Mouse (Mus musculus): ENCODE data around the gene Polg2. TPM values are rescaled to one million over a fixed set of nuclear protein-coding genes. Genes with fewer than 3 reads are reported as not detected.
A peak's percentile ranks its signal among the peaks of the same experiment; 100 is the strongest.
"Not testable (repeated sequence)": the region's sequence is repeated elsewhere in the genome, so short reads cannot be mapped to it uniquely, and the experiment has no call there.

Gene Polg2
- total and polyA plus RNA-seq, 3 experiments: 2.7 to 4.2 (median 3.7) TPM

DNA sequence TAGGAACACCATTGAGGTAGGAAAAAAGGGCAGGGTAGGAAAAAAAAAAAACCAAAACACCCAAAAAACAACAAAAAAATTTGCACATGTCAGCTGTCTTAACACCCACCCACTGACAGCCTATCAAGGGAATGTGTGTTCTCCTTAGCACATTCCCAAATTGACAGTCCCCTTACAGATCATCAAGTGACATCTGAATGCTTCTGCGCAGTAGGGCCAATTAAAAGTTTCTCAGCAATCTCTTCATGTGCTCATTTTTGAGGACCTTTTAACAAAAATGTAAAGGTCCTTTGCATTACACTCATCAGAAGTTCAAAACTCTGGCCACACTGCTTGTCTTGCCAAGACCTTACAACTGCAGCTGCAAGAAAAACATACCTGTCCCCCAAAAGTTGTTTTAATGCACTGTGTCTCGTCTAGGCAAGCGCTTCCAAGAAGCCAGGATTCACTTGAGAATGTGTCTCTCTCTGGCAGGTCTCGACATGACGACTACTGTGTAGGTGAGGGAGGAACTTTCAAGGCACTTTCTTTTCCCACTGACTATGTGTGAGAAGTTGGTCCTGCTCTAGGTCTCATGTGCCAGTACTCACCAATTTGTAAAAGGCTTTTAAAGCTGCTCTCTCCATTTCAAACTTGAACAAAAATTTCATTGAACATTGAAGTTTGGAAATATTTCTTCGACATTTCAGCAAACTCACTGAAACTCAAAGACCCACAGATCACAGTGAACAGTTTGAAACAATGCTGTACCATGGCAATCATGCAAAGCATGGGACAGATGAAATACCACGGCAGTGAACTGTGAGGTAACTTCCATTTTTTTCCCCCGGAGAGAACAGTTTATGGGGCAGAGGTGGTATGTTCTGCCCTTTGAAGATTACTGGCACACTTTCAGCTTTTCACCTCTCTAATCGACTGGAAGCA, 3.8 kb upstream of the Polg2 start:
- intact Hi-C loops (cut with DNase I): loop anchor here (10.0 kb wide), 1 partner anchor 508 kb away; the partner anchor contains the start of genes Smarcd2 and Tcam1
- no peak for DNase-seq
- Histone ChIP-seq H3K4me3 (peak overlapping the region; percentile 1; the same call in 1 of the 2 replicates), H3K4me1 (ENCODE audit: control insufficient read depth, insufficient read depth, low read length) (peaks cover 6% of the 10 kb centered on the region), H3K27me3 (ENCODE audit: control insufficient read depth, insufficient read depth, low read length) (no peaks in the 10 kb centered on the region), H3K36me3 (ENCODE audit: control insufficient read depth, insufficient read depth, low read length) (peaks cover 64% of the 10 kb centered on the region), H3K79me2 (replicated peaks; ENCODE audit: control insufficient read depth, insufficient read depth, low read length) (peaks cover 1% of the 10 kb centered on the region; the same call in 1 of the 2 replicates), H3K27ac (no peak overlapping the region), H3K9ac (ENCODE audit: low read depth, low read length) (no peak overlapping the region)
- TF ChIP-seq CTCF (IDR thresholded peaks at IDR 0.05): no peak
- TF ChIP-seq POLR2A (IDR thresholded peaks at IDR 0.05; ENCODE audit: insufficient read depth, low read depth, low read length): no peak
- TF ChIP-seq EP300 (IDR thresholded peaks at IDR 0.05; ENCODE audit: insufficient read depth, low read depth, low read length): no peak
- 51% methylated on average over 9 of the region's 9 CpGs for WGBS

DNA sequence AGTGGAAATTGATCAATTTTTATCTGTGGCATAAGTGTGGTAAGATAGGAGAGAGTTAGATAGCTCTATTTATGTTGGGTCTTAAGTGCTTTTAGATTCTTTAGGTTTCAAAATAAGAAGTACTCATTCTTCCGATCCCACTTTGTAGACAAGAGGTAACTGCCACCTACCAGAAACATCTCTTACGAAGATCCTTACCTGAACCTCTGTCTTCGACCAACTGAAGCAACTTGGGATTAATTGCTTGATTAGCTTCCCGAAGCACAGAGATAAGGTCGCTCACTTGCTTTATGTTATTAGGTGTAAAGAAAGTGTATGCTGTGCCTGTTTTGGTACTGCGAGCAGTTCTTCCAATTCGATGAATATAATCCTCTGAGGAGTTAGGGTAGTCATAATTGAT, 2.9 kb upstream of the Polg2 start:
- not testable (repeated sequence) for H3K9ac ChIP-seq (ENCODE audit: low read depth, low read length); H3K4me1 ChIP-seq (ENCODE audit: control insufficient read depth, insufficient read depth, low read length); H3K27ac ChIP-seq; H3K27me3 ChIP-seq (ENCODE audit: control insufficient read depth, insufficient read depth, low read length); H3K4me3 ChIP-seq; DNase-seq; H3K79me2 ChIP-seq (replicated peaks; ENCODE audit: control insufficient read depth, insufficient read depth, low read length)
- WGBS: 76% methylated on average over 7 of the region's 7 CpGs
- intact Hi-C loops (cut with DNase I): loop anchor here (10.0 kb wide), 1 partner anchor 507 kb away; the partner anchor contains the start of genes Smarcd2 and Tcam1
- H3K36me3 ChIP-seq (ENCODE audit: control insufficient read depth, insufficient read depth, low read length): peaks cover 67% of the 10 kb centered on the region

DNA sequence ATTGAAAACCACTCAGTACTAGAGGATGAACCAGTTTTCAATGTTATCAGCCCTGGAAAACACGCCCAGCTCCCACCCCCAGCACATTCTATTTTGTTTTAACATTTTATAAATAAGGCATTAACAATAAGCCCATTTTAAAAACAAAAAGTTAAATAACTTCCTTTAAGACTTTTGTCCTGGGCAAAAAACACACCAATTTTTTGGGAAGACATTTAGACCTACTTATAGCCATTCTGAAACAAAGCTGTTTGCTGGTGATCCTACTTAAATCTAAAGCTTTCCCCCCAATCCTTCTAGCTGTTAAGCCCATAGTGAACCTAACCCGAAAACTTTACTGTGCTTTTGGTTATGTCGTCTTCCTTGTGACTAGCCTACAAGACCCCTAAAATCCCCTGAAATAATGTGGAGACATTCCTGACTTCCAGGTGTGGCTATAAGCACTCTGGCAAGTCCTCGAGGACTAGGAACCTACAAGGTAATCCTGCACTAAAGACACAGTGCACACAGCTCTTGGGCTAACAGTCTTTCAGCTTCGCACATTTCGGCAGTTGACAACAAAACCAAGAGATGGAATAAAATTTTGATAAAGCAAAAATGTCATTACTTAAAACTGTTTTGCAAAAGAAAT, 1.4 kb upstream of the Polg2 start:
- H3K4me3 ChIP-seq: no peak overlapping the region
- peaks cover 57% of the 10 kb centered on the region for H3K36me3 ChIP-seq (ENCODE audit: control insufficient read depth, insufficient read depth, low read length)
- no peak for TF ChIP-seq CTCF (IDR thresholded peaks at IDR 0.05)
- no peak for TF ChIP-seq EP300 (IDR thresholded peaks at IDR 0.05; ENCODE audit: insufficient read depth, low read depth, low read length)
- peak; percentile 37; the same call in 1 of the 2 replicates for TF ChIP-seq POLR2A (IDR thresholded peaks at IDR 0.05; ENCODE audit: insufficient read depth, low read depth, low read length)
- WGBS: 74% methylated on average over 6 of the region's 6 CpGs
- DNase-seq: no peak
- intact Hi-C loops (cut with DNase I): loop anchor here (10.0 kb wide), 1 partner anchor 506 kb away; the partner anchor contains the start of genes Smarcd2 and Tcam1
- H3K27ac ChIP-seq: peak overlapping the region; percentile 83
- peaks cover 5% of the 10 kb centered on the region for H3K4me1 ChIP-seq (ENCODE audit: control insufficient read depth, insufficient read depth, low read length)
- no peaks in the 10 kb centered on the region for H3K27me3 ChIP-seq (ENCODE audit: control insufficient read depth, insufficient read depth, low read length)
- no peak overlapping the region for H3K9ac ChIP-seq (ENCODE audit: low read depth, low read length)
- H3K79me2 ChIP-seq (replicated peaks; ENCODE audit: control insufficient read depth, insufficient read depth, low read length): no peaks in the 10 kb centered on the region

DNA sequence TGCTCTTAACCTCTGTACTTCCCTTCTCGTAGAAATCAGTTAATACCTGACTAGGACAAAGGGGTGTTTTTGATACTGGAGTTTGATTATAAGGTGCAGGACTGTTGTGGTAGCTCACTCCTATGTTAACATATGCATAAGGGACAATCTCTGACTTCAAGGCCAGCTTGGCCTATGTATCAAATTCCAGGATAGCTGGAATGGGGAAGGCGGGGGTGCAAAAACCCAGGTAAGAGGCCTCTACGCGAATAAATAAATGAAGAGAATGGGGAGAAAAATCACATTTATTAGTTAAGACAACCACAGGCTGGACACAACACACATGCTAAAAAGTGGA, 720 bp upstream of the Polg2 start:
- 63% methylated on average over 4 of the region's 4 CpGs for WGBS
- DNase-seq: no peak
- Histone ChIP-seq H3K27me3 (ENCODE audit: control insufficient read depth, insufficient read depth, low read length) (no peaks in the 10 kb centered on the region), H3K27ac (peak overlapping the region; percentile 83), H3K4me1 (ENCODE audit: control insufficient read depth, insufficient read depth, low read length) (peaks cover 5% of the 10 kb centered on the region), H3K9ac (ENCODE audit: low read depth, low read length) (peak overlapping the region; percentile 25; the same call in 1 of the 2 replicates), H3K79me2 (replicated peaks; ENCODE audit: control insufficient read depth, insufficient read depth, low read length) (no peaks in the 10 kb centered on the region), H3K36me3 (ENCODE audit: control insufficient read depth, insufficient read depth, low read length) (peaks cover 51% of the 10 kb centered on the region), H3K4me3 (peak overlapping the region; percentile 63)
- no peak for TF ChIP-seq CTCF (IDR thresholded peaks at IDR 0.05)
- TF ChIP-seq EP300 (IDR thresholded peaks at IDR 0.05; ENCODE audit: insufficient read depth, low read depth, low read length): no peak
- no peak for TF ChIP-seq POLR2A (IDR thresholded peaks at IDR 0.05; ENCODE audit: insufficient read depth, low read depth, low read length)
- intact Hi-C loops (cut with DNase I): loop anchor here (10.0 kb wide), 1 partner anchor 505 kb away; the partner anchor contains the start of genes Smarcd2 and Tcam1

DNA sequence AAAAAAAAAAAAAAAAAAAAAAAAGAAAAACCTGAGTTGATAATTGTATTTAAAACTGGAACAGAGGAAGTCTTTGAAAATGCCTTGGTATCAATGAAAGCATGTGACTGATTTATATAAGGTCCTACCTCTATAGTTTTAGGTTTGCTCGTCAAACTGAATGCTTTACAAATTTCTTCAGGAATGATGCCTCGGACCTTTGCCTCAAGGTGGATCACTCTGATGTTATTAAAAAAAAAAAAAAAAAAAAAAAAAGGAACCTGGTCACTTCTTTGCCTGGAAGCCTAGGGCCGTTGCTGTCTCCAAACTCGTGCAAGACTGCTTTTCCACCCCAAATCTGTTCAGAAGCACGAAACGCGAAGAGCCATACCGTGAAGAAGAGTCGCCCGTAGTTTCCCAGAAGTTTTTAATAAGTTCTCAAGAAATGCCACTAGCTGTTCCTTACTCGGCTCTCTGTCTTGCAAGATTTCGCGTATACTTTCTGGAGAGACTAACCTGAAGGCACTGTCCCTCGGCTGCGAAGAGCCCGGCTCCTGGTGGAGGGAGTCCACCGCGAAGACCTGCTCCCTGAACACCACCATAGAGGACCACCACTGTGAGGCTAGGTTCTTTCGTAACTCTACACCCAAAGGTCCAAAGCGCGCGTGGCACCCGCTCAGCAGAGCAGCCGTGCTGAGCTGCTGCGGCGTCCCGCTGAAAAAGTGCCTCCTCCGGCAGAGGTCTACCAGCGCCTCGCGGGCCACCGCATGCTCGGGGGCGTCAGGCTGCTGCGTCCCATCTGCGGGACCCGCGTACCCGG, 549 bp downstream of the Polg2 start:
- peak overlapping the region; percentile 83 for H3K27ac ChIP-seq
- TF ChIP-seq POLR2A (IDR thresholded peaks at IDR 0.05; ENCODE audit: insufficient read depth, low read depth, low read length) (0 out of 2 replicates have a peak, but pooled peaks have one; percentile 19), EP300 (IDR thresholded peaks at IDR 0.05; ENCODE audit: insufficient read depth, low read depth, low read length) (no peak), CTCF (IDR thresholded peaks at IDR 0.05) (peak; percentile 9)
- intact Hi-C loops (cut with DNase I): loop anchor here (1.0 kb wide), 1 partner anchor 10 kb away; no protein-coding TSS in a partner anchor
- peaks cover 4% of the 10 kb centered on the region for H3K4me1 ChIP-seq (ENCODE audit: control insufficient read depth, insufficient read depth, low read length)
- no peaks in the 10 kb centered on the region for H3K27me3 ChIP-seq (ENCODE audit: control insufficient read depth, insufficient read depth, low read length)
- peaks cover 38% of the 10 kb centered on the region for H3K36me3 ChIP-seq (ENCODE audit: control insufficient read depth, insufficient read depth, low read length)
- H3K9ac ChIP-seq (ENCODE audit: low read depth, low read length): peak overlapping the region; percentile 95
- no peaks in the 10 kb centered on the region for H3K79me2 ChIP-seq (replicated peaks; ENCODE audit: control insufficient read depth, insufficient read depth, low read length)
- peak overlapping the region; percentile 63 for H3K4me3 ChIP-seq
- DNase-seq: no peak
- WGBS: 2% methylated on average over 39 of the region's 39 CpGs

Data from heart, adult 2 months (tissue).